Mouse (Mus musculus): ENCODE measurements at regions not wholly inside any gene's neighbourhood (a gene's known extent, or its start where the extent isn't known, plus 50 kb on each side); places are given as distances from the start of the nearest gene placed in this dataset.

GRCm38 (mm10) chr6:147718713-147719490 lies 243.3 kb downstream of the Ccdc91 start:
- Histone ChIP-seq H3K36me3 (ENCODE audit: control insufficient read depth, insufficient read depth) (no peaks in the 10 kb centered on the region), H3K4me2 (ENCODE audit: low read depth, low read length) (no peak overlapping the region), H3K27ac (ENCODE audit: low read length) (no peak overlapping the region), H3K9me3 (replicated peaks; ENCODE audit: control insufficient read depth, low read length) (no peaks in the 10 kb centered on the region), H3K4me1 (ENCODE audit: control insufficient read depth, insufficient read depth, low read length) (peaks cover 9% of the 10 kb centered on the region), H3K4me3 (ENCODE audit: low read length) (no peak overlapping the region), H3K27me3 (ENCODE audit: control insufficient read depth, insufficient read depth, low read length) (no peaks in the 10 kb centered on the region), H3K9ac (ENCODE audit: low read length) (no peak overlapping the region)
- WGBS: 64% methylated on average over 10 of the region's 10 CpGs
- no peak for ATAC-seq (replicated peaks; ENCODE audit: extremely low read depth, insufficient read depth, low FRiP score)

- H3K4me3 ChIP-seq (ENCODE audit: low read length): no peak overlapping the region
- no peaks in the 10 kb centered on the region for H3K9me3 ChIP-seq (replicated peaks; ENCODE audit: control insufficient read depth, low read length)
- H3K9ac ChIP-seq (ENCODE audit: low read length): no peak overlapping the region
- ATAC-seq (replicated peaks; ENCODE audit: extremely low read depth, insufficient read depth, low FRiP score): no peak
- no peak overlapping the region for H3K4me2 ChIP-seq (ENCODE audit: low read depth, low read length)
- H3K27me3 ChIP-seq (ENCODE audit: control insufficient read depth, insufficient read depth, low read length): no peaks in the 10 kb centered on the region
- H3K4me1 ChIP-seq (ENCODE audit: control insufficient read depth, insufficient read depth, low read length): peaks cover 9% of the 10 kb centered on the region
- H3K27ac ChIP-seq (ENCODE audit: low read length): no peak overlapping the region
- 79% methylated on average over 8 of the region's 8 CpGs for WGBS
- H3K36me3 ChIP-seq (ENCODE audit: control insufficient read depth, insufficient read depth): no peaks in the 10 kb centered on the region
Observed at GRCm38 (mm10) chr6:147719539-147719938, 243.9 kb downstream of the Ccdc91 start.

GRCm38 (mm10) chr6:147723336-147723735 lies 247.7 kb downstream of the Ccdc91 start:
- H3K4me1 ChIP-seq (ENCODE audit: control insufficient read depth, insufficient read depth, low read length): 0 out of 2 replicates have a peak, but pooled peaks cover 5% of the 10 kb centered on the region
- no peak for ATAC-seq (replicated peaks; ENCODE audit: extremely low read depth, insufficient read depth, low FRiP score)
- H3K4me3 ChIP-seq (ENCODE audit: low read length): no peak overlapping the region
- H3K9me3 ChIP-seq (replicated peaks; ENCODE audit: control insufficient read depth, low read length): no peaks in the 10 kb centered on the region
- no peaks in the 10 kb centered on the region for H3K36me3 ChIP-seq (ENCODE audit: control insufficient read depth, insufficient read depth)
- no peaks in the 10 kb centered on the region for H3K27me3 ChIP-seq (ENCODE audit: control insufficient read depth, insufficient read depth, low read length)
- WGBS: 93% methylated on average over 5 of the region's 5 CpGs
- H3K4me2 ChIP-seq (ENCODE audit: low read depth, low read length): no peak overlapping the region
- no peak overlapping the region for H3K27ac ChIP-seq (ENCODE audit: low read length)
- no peak overlapping the region for H3K9ac ChIP-seq (ENCODE audit: low read length)

GRCm38 (mm10) chr6:147726987-147727386 lies 251.4 kb downstream of the Ccdc91 start:
- no peak overlapping the region for H3K9ac ChIP-seq (ENCODE audit: low read length)
- no peaks in the 10 kb centered on the region for H3K4me1 ChIP-seq (ENCODE audit: control insufficient read depth, insufficient read depth, low read length)
- WGBS: 79% methylated on average over 4 of the region's 4 CpGs
- no peak overlapping the region for H3K27ac ChIP-seq (ENCODE audit: low read length)
- no peaks in the 10 kb centered on the region for H3K36me3 ChIP-seq (ENCODE audit: control insufficient read depth, insufficient read depth)
- ATAC-seq (replicated peaks; ENCODE audit: extremely low read depth, insufficient read depth, low FRiP score): no peak
- H3K9me3 ChIP-seq (replicated peaks; ENCODE audit: control insufficient read depth, low read length): no peaks in the 10 kb centered on the region
- H3K4me2 ChIP-seq (ENCODE audit: low read depth, low read length): no peak overlapping the region
- H3K4me3 ChIP-seq (ENCODE audit: low read length): no peak overlapping the region
- H3K27me3 ChIP-seq (ENCODE audit: control insufficient read depth, insufficient read depth, low read length): no peaks in the 10 kb centered on the region

GRCm38 (mm10) chr6:147727644-147728533 lies 252.3 kb downstream of the Ccdc91 start:
- Histone ChIP-seq H3K9ac (ENCODE audit: low read length) (no peak overlapping the region), H3K4me1 (ENCODE audit: control insufficient read depth, insufficient read depth, low read length) (no peaks in the 10 kb centered on the region), H3K36me3 (ENCODE audit: control insufficient read depth, insufficient read depth) (no peaks in the 10 kb centered on the region), H3K4me2 (ENCODE audit: low read depth, low read length) (no peak overlapping the region), H3K9me3 (replicated peaks; ENCODE audit: control insufficient read depth, low read length) (no peaks in the 10 kb centered on the region), H3K27ac (ENCODE audit: low read length) (no peak overlapping the region), H3K27me3 (ENCODE audit: control insufficient read depth, insufficient read depth, low read length) (no peaks in the 10 kb centered on the region), H3K4me3 (ENCODE audit: low read length) (no peak overlapping the region)
- ATAC-seq (replicated peaks; ENCODE audit: extremely low read depth, insufficient read depth, low FRiP score): no peak
- 77% methylated on average over 6 of the region's 6 CpGs for WGBS

GRCm38 (mm10) chr6:147729721-147730120 lies 254.1 kb downstream of the Ccdc91 start:
- H3K27me3 ChIP-seq (ENCODE audit: control insufficient read depth, insufficient read depth, low read length): no peaks in the 10 kb centered on the region
- no peaks in the 10 kb centered on the region for H3K9me3 ChIP-seq (replicated peaks; ENCODE audit: control insufficient read depth, low read length)
- H3K27ac ChIP-seq (ENCODE audit: low read length): no peak overlapping the region
- no peaks in the 10 kb centered on the region for H3K4me1 ChIP-seq (ENCODE audit: control insufficient read depth, insufficient read depth, low read length)
- no peak for ATAC-seq (replicated peaks; ENCODE audit: extremely low read depth, insufficient read depth, low FRiP score)
- no peak overlapping the region for H3K4me2 ChIP-seq (ENCODE audit: low read depth, low read length)
- no peak overlapping the region for H3K9ac ChIP-seq (ENCODE audit: low read length)
- no peak overlapping the region for H3K4me3 ChIP-seq (ENCODE audit: low read length)
- H3K36me3 ChIP-seq (ENCODE audit: control insufficient read depth, insufficient read depth): no peaks in the 10 kb centered on the region

GRCm38 (mm10) chr6:147738621-147739325 lies 263.1 kb downstream of the Ccdc91 start:
- peaks cover 10% of the 10 kb centered on the region for H3K4me1 ChIP-seq (ENCODE audit: control insufficient read depth, insufficient read depth, low read length)
- H3K36me3 ChIP-seq (ENCODE audit: control insufficient read depth, insufficient read depth): no peaks in the 10 kb centered on the region
- no peak overlapping the region for H3K9ac ChIP-seq (ENCODE audit: low read length)
- ATAC-seq (replicated peaks; ENCODE audit: extremely low read depth, insufficient read depth, low FRiP score): no peak
- 85% methylated on average over 5 of the region's 5 CpGs for WGBS
- no peak overlapping the region for H3K4me3 ChIP-seq (ENCODE audit: low read length)
- no peaks in the 10 kb centered on the region for H3K9me3 ChIP-seq (replicated peaks; ENCODE audit: control insufficient read depth, low read length)
- H3K27me3 ChIP-seq (ENCODE audit: control insufficient read depth, insufficient read depth, low read length): no peaks in the 10 kb centered on the region
- H3K4me2 ChIP-seq (ENCODE audit: low read depth, low read length): no peak overlapping the region
- no peak overlapping the region for H3K27ac ChIP-seq (ENCODE audit: low read length)

GRCm38 (mm10) chr6:147741446-147741845 lies 265.8 kb downstream of the Ccdc91 start:
- WGBS: 85% methylated on average over 7 of the region's 7 CpGs
- H3K4me3 ChIP-seq (ENCODE audit: low read length): no peak overlapping the region
- ATAC-seq (replicated peaks; ENCODE audit: extremely low read depth, insufficient read depth, low FRiP score): no peak
- H3K4me2 ChIP-seq (ENCODE audit: low read depth, low read length): no peak overlapping the region
- H3K27ac ChIP-seq (ENCODE audit: low read length): no peak overlapping the region
- H3K27me3 ChIP-seq (ENCODE audit: control insufficient read depth, insufficient read depth, low read length): no peaks in the 10 kb centered on the region
- no peak overlapping the region for H3K9ac ChIP-seq (ENCODE audit: low read length)
- no peaks in the 10 kb centered on the region for H3K9me3 ChIP-seq (replicated peaks; ENCODE audit: control insufficient read depth, low read length)
- no peaks in the 10 kb centered on the region for H3K36me3 ChIP-seq (ENCODE audit: control insufficient read depth, insufficient read depth)
- peaks cover 10% of the 10 kb centered on the region for H3K4me1 ChIP-seq (ENCODE audit: control insufficient read depth, insufficient read depth, low read length)

All from heart, embryonic 16.5 days (tissue).